Mouse (Mus musculus) WW6 (cell line): ENCODE results near the gene Acat2.
"Not testable (repeated sequence)": the region's sequence is repeated elsewhere in the genome, so short reads cannot be mapped to it uniquely, and the experiment has no call there.

Experiments
- DNase-seq: peaks from one replicate; pipeline ENCODE4 v3.0.0-alpha.2; 2013; ENCODE audit warnings: low read depth, low spot score

Acat2 gene

GRCm38 (mm10) chr17:12960331-12960873, at the start of gene Acat2:
Gene Acat2, minus strand, starts transcription at chr17:12960747.
- DNase-seq, result peak; percentile 86

GRCm38 (mm10) chr17:13009887-13010286, 49.3 kb upstream of the Acat2 start:
- DNase-seq, result no peak

GRCm38 (mm10) chr17:13008528-13008927, 48.0 kb upstream of the Acat2 start:
- no peak for DNase-seq

- DNase-seq, result peak; percentile 88
Measured at GRCm38 (mm10) chr17:13007730-13008425, 47.3 kb upstream of the Acat2 start.

- DNase-seq, result no peak
Measured at GRCm38 (mm10) chr17:13006984-13007383, 46.4 kb upstream of the Acat2 start.

- DNase-seq, result not testable (repeated sequence)
Measured at GRCm38 (mm10) chr17:13006546-13006945, 46.0 kb upstream of the Acat2 start, which contains the start of gene Sod2. Gene Sod2, plus strand, starts transcription at chr17:13006846.

- not testable (repeated sequence) for DNase-seq
Measured at GRCm38 (mm10) chr17:13004436-13004835, 43.9 kb upstream of the Acat2 start.

- not testable (repeated sequence) for DNase-seq
Measured at GRCm38 (mm10) chr17:13002243-13002642, 41.7 kb upstream of the Acat2 start.

- no peak for DNase-seq
Measured at GRCm38 (mm10) chr17:12999069-12999468, 38.5 kb upstream of the Acat2 start.

GRCm38 (mm10) chr17:12997890-12998289, 37.3 kb upstream of the Acat2 start:
- DNase-seq, result no peak

GRCm38 (mm10) chr17:12996345-12996744, 35.8 kb upstream of the Acat2 start:
- no peak for DNase-seq

GRCm38 (mm10) chr17:12994069-12994468, 33.5 kb upstream of the Acat2 start, which contains the start of gene Wtap:
Gene Wtap, minus strand, starts transcription at chr17:12994169.
- no peak for DNase-seq

GRCm38 (mm10) chr17:12992470-12992991, 32.0 kb upstream of the Acat2 start:
- peak; percentile 77 for DNase-seq

- no peak for DNase-seq
Measured at GRCm38 (mm10) chr17:12991635-12992358, 31.2 kb upstream of the Acat2 start.

- DNase-seq, result no peak
Measured at GRCm38 (mm10) chr17:12991194-12991634, 30.7 kb upstream of the Acat2 start.

GRCm38 (mm10) chr17:12990567-12991145, 30.1 kb upstream of the Acat2 start:
- DNase-seq, result no peak

- not testable (repeated sequence) for DNase-seq
Measured at GRCm38 (mm10) chr17:12988096-12988495, 27.5 kb upstream of the Acat2 start.

- no peak for DNase-seq
Measured at GRCm38 (mm10) chr17:12983988-12984387, 23.4 kb upstream of the Acat2 start.

GRCm38 (mm10) chr17:12978546-12978945, 18.0 kb upstream of the Acat2 start:
- no peak for DNase-seq

GRCm38 (mm10) chr17:12973851-12974250, 13.3 kb upstream of the Acat2 start:
- DNase-seq, result no peak

- no peak for DNase-seq
Measured at GRCm38 (mm10) chr17:12967173-12967572, 6.6 kb upstream of the Acat2 start.

- no peak for DNase-seq
Measured at GRCm38 (mm10) chr17:12963476-12963875, 2.9 kb upstream of the Acat2 start.
